Mouse (Mus musculus) lung, embryonic 15.5 days (tissue): Measurements from ENCODE around the gene Ptpn7. TPM values are rescaled to one million over a fixed set of nuclear protein-coding genes. Genes with fewer than 3 reads are reported as not detected.

Experiments used
- polyA plus RNA-seq: library from polyadenylated mRNA; unstranded; fragments of >200 nt; fragmentation: Nextera tagmentation; extraction: Ambion mirVana; gene quantifications from 2 replicates; pipeline ENCODE4 v1.2.1, GENCODE M21; 2015

Gene Ptpn7
- polyA plus RNA-seq, 1 experiment from 2014 or later = 5.8 TPM

Other genes with a start within 250 kb of the Ptpn7 start
- gene Ppp1r12b, start 176.8 kb upstream of the Ptpn7 start, polyA plus RNA-seq = 9.4 and 11.2 TPM in 2 replicates
- 40.9 and 41.2 TPM in 2 replicates for gene Ube2t, start 170.1 kb upstream of the Ptpn7 start, polyA plus RNA-seq
- 11.6 and 12.8 TPM in 2 replicates for gene Lgr6, start 27.4 kb upstream of the Ptpn7 start, polyA plus RNA-seq
- gene Arl8a, start 14.1 kb downstream of the Ptpn7 start, polyA plus RNA-seq = 42.7 and 47.0 TPM in 2 replicates
- 0.10 TPM in 1 of 2 replicates, not detected in the other for gene Gpr37l1, start 35.0 kb downstream of the Ptpn7 start, polyA plus RNA-seq
- 23.4 and 24.8 TPM in 2 replicates for gene Elf3, start 125.9 kb downstream of the Ptpn7 start, polyA plus RNA-seq
- gene Rnpep, start 151.4 kb downstream of the Ptpn7 start, polyA plus RNA-seq = 102 TPM in 2 replicates
- gene Timm17a, start 181.1 kb downstream of the Ptpn7 start, polyA plus RNA-seq = 186 and 192 TPM in 2 replicates
- gene Lmod1, start 192.1 kb downstream of the Ptpn7 start, polyA plus RNA-seq = 4.5 and 4.7 TPM in 2 replicates
- gene Shisa4, start 242.5 kb downstream of the Ptpn7 start, polyA plus RNA-seq = 35.2 and 39.1 TPM in 2 replicates